Mouse (Mus musculus) layer of hippocampus, adult 2 months (tissue): ENCODE measurements at regions not wholly inside any gene's neighbourhood (a gene's known extent, or its start where the extent isn't known, plus 50 kb on each side); places are given as distances from the start of the nearest gene placed in this dataset.

Experiments used
- DNase-seq, 2 experiments: peaks; one replicate each; pipeline ENCODE4 v3.0.0; 2022; ENCODE audit warnings: low spot score in 2 of 2
- H3K27ac ChIP-seq: fragments of 200-600 bp; 2 replicates; pipeline ENCODE4 v1.8.1; 2022
- H3K4me3 ChIP-seq: fragments of 200-600 bp; 2 replicates; pipeline ENCODE4 v1.8.1; 2022; ENCODE audit warnings: mild to moderate bottlenecking
- CTCF ChIP-seq: fragments of 200-600 bp; conservative IDR thresholded peaks from 2 replicates; pipeline ENCODE4 v1.8.1; 2022; ENCODE audit warnings: antibody characterized with exemption, mild to moderate bottlenecking, moderate library complexity

DNA sequence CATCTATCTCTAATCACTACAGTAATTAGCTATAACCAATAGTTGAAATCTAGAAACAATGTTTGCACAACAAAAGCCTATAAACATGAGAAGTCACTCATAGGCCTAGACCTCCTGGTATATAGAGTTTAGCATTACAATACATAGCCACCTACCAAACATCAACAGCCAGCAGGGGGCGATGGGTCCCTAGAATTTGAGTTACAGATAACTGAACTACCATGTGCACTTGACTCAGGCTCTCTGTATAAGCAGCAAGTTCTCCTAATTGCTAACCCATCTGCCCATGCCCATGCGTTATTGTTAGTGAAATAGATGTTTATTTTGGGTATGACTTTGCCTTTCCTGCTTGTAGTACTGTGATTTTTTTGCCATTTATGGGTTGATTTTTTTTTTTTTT lies 106.9 kb upstream of the Tgif2lx2 start:
- H3K4me3 ChIP-seq, result no peak overlapping the region
- H3K27ac ChIP-seq, result no peak overlapping the region
- peak in 1 of 2 experiments; percentile 3 for DNase-seq
- peak; percentile 42 for TF ChIP-seq CTCF

GRCm38 (mm10) chrX:118356888-118357287 lies 70.1 kb upstream of the Tgif2lx2 start:
- peak in 1 of 2 experiments; percentile 1 for DNase-seq
- 0 out of 2 replicates have a peak, but pooled peaks have one; percentile 5 for TF ChIP-seq CTCF
- H3K27ac ChIP-seq, result no peak overlapping the region
- no peak overlapping the region for H3K4me3 ChIP-seq
